Mouse (Mus musculus): ENCODE results near the gene Gm20388.

DNA sequence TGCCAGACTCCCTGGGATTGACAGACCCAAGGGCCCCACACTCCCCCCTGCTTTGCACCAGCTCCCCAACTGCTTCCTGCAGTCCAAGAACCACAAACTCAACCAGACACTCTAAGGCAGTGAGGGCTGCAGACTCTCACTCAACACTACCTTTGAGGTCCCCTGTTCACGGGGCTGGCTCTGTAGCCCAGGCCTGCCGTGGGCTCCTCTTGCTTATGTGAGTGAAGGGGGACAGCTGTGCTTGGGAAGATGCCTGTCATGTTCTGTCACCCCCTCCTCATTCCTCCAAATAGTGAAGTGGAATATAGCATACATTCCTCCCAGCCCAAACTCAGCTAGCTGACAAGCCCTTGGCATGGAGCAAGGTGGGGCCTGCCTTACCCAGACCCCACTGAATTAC lies 3971.8 kb downstream of the Gm20388 start:
- no peak for TF ChIP-seq CTCF (IDR thresholded peaks at IDR 0.05; ENCODE audit: borderline replicate concordance, insufficient read depth, low read depth, low read length)
- no peak for TF ChIP-seq POLR2A (IDR thresholded peaks at IDR 0.05; ENCODE audit: borderline replicate concordance, insufficient read depth, low read length)
